Mouse (Mus musculus) heart, adult 9 months (tissue): ENCODE data around the gene Iqschfp.

ENCODE experiments used
- DNase-seq, 2 experiments: peaks; one replicate each; pipeline ENCODE4 v3.0.0; 2022; ENCODE audit warnings: low spot score in 2 of 2

Iqschfp gene

DNA sequence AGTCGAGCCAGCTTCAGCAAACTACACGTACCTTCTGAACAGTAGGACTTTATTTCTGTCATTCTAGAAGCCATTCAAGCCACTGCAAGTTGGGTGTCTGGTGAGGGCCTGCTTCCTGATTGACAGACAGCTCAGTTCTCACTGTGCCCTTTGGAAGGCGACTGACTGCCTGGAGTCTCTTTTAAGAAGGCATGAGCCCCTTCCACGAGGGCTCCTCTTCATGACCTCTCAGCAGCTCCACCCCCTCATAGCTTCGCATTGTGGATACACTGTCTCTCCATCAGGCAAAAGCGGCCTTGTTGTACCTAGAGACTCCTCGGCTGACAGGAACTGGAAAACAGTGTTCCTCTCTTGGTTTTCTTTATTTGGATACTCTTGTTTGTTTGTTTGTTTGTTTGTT lies 676.7 kb downstream of the Iqschfp start:
- DNase-seq: no peak

- no peak for DNase-seq
Observed at GRCm38 (mm10) chr3:68570319-68570718, 678.3 kb downstream of the Iqschfp start.

GRCm38 (mm10) chr3:68572249-68573225 lies 680.5 kb downstream of the Iqschfp start:
- peak in 1 of 2 experiments; percentile 40 for DNase-seq

DNA sequence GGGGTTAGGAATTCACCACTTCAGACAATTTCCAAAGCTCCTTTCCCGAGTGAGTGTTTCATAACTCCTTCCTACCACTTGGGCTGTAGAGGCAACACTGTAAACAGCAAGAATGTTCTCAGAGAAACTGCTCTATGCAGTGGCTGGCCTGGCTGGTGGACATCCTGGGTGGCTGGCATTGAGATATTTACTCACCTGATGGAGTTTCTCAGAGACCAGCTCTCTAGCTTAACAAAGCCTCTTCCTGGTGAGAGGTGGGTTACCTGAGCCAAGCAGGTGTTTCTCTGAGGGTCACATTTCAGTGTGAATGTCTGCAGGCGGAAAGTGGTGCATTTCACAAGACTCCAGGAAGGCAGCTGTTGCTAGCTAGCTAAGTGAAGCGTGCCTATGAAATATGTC lies 681.2 kb downstream of the Iqschfp start:
- DNase-seq: no peak

GRCm38 (mm10) chr3:68574097-68574496 lies 682.1 kb downstream of the Iqschfp start:
- DNase-seq: no peak

- no peak for DNase-seq
Observed at GRCm38 (mm10) chr3:68574565-68574964, 682.5 kb downstream of the Iqschfp start.

DNA sequence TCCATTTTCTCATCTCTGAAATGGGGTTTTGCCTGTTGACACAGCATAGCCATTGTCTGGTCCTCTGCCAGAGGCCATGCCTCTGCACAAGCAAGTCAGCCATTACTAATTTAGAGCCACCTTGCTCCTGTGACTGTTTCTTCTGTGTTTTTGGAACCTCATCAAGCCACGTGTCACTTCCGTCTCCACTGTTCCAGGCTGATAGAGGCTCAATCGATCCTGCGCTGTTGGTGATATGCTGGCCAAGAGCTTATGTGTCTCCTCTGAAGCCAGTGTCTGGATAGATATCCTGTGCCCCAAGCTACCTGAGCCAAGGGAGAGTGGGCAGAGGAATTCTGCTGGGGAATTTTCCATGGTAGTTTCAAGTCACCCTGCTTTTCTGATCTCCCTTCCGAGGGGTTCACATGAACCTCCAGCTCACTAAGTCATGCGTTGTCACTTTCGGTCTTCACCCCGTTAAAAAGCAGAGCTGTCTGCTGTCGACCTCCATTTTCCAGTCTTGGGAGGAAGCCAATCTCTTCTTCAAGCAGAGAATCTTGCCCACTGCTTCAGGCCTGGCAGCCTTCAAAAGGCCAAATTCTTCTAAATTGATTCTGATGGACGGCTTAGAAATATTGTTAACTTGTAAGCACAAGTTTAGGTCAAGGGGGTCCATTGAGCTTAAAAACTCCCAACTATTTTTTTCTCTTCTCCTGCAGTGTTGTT lies 683.8 kb downstream of the Iqschfp start:
- no peak for DNase-seq

DNA sequence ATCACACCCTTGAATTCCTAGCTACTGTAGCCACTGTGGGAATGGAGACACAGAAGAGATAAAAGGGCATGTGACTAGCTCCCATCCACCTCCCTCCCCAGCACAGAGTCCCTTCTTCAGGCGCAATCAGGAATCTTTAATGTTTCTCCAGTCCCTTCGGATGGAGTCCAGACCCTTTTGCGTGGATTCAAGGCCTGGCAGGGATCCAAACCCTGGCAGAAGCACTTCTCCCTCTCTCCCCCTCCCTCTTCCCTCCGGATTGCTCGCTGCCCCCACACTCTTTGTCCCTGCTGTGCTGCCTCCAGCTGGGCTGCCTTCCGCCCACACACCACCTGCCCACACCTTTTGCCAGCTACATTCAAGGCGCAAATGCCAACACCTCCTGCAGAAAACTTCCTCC lies 684.4 kb downstream of the Iqschfp start:
- no peak for DNase-seq

DNA sequence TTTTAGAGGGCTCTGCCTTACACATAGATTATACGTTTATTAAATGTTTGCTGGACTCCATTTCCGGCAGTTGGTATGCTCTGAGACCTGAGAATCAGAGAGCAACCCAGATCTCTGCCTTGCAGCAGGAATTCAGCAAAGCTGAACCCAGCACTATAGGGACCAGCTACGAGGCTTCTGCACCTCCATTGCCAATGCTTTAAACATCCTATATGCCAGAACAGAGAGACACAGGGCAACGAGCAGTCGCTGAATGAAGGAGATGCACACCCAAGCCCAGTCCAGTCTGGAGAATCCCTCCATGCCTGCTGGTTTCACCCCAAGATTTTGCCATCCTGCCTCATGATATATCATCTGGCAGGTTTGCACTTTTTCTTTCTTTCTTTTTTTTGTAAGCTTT lies 684.9 kb downstream of the Iqschfp start:
- DNase-seq: no peak

DNA sequence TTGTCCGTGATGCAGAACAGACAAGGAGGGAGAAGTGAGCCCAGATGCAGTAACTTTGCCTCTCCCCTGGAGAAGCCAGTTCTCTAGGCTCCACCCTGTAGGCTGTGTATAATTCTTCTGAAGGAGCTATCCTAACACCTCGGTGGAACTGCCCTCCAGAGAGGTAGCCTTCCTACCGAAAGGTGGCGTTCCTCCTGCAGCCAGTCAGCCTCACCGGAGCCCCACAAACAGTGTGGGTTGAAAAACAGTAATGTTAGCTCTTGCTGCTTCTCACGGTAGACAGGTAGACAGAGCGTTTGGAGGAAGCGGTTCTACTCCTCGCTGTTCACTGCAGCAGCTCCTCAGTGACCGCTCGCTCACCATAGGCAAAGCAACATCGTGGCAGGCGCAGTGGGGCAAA lies 689.6 kb downstream of the Iqschfp start:
- no peak for DNase-seq

- DNase-seq: no peak
Observed at GRCm38 (mm10) chr3:68582103-68582740, 690.2 kb downstream of the Iqschfp start.

- DNase-seq: peak; percentile 49 to 54
Observed at GRCm38 (mm10) chr3:68583031-68583693, 691.1 kb downstream of the Iqschfp start.

DNA sequence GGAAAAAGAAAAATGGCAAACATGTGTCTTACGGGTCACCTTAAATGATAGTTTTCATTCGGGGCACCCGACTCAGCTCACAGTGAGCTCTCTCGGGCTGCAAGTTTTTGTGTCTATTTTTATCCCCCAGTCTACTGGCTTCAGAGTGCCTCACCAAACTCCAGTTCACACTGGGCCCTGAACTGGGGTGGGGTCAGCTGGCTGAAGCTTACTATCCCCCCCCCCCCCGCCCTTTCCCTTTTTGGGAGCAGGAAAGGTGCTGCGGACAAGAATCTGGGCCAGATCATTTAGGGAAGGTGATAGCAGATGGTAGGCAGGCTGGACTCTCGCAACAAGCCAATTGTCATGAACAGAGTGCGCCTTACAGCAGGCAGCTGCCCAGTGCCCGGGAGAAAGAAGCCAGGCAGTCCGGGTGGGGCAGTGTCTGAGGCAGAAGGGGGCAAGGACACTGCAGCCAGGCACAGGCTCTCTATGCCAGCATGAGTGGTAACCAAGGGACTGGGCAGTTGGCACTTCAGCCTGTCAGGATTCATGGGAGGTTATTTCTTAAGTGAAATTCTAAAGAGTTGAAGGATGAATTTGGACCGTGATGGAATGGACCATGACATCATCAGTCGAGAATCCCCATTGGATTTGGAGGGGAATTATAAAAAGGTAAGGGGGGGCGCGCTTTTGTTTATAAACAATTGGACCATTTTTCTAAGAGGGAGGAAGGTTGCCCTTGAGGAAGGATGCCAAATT lies 691.9 kb downstream of the Iqschfp start:
- DNase-seq: peak; percentile 77 to 79

GRCm38 (mm10) chr3:68585213-68585612 lies 693.2 kb downstream of the Iqschfp start:
- DNase-seq: peak in 1 of 2 experiments; percentile 45

DNA sequence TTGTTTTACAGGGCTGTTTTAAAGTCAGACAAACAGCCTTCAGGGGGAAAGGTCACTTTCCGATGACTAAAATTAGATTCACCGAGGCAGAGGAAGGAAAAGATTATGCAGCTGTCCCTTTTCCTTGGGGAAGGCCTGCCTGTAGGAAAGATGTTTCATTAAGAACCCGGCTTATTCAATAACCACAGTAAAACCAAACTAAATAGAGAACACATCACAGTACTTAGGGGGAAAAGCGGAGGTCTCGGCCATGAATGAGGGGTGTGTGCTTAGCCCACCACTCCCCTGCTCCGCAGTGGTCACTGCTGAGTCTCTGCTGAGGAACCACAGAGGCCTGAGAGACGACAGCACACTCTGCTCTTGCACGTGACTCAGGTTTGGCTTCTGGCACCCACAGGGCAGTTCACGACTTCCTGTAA lies 694.6 kb downstream of the Iqschfp start:
- peak; percentile 51 to 68 for DNase-seq

- DNase-seq: no peak
Observed at GRCm38 (mm10) chr3:68587567-68588245, 695.7 kb downstream of the Iqschfp start.

- peak; percentile 47 to 50 for DNase-seq
Observed at GRCm38 (mm10) chr3:68589220-68589840, 697.3 kb downstream of the Iqschfp start.

DNA sequence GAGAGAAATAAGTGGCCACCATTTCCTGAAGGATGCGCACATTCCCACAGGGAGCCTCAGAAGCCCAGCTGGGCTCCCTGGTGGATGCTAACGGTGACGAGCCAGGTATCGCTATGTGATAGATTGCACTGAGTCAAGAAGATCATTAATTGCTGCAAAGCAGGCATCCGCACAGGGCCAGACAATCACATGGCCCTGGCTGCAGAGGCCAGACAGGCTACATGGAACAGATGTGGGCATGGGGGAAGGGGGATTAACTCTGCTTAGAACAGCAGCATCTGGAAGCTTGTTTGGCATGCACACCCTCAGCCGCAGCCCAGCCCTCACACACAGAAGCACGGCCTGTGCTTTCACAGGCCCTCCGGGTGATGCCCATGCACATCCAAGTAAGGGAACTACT lies 698.4 kb downstream of the Iqschfp start:
- DNase-seq: no peak

DNA sequence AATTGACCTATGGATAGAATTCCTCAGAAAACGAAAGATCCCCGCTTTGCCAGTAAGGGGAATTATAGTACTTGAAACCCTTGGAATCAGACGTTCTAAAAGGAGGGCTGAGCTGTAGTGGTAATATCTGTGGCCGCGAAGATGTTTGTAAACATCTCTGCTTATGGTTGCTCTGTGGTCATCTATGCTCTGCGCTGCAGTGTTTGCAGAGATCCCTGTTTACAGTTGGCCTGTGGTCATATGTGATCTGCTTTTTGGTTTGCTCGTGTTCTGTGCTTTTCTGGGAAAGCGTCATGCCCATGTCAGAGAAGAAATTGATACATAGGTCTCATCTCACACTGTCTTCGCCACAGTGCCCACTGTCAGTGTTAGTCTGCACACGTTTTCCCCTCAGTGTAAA lies 700.5 kb downstream of the Iqschfp start:
- no peak for DNase-seq
